Comparison of ENCODE assay signal across 25 mouse cellular contexts in genomic region chr7:31087262-31087661, GRCm38 (mm10). TPM values are rescaled to one million over a fixed set of nuclear protein-coding genes. Genes with fewer than 3 reads are reported as not detected.
DNase-seq lines count a peak whose midpoint lies in the region; ATAC-seq and TF ChIP-seq lines count a peak whose summit lies in the region.
"Had no signal": no experiment of that assay in that cellular context is flagged by ENCODE, and none has a peak within 500 bp of the region (broad histone marks: within the 10 kb centered on the region; RNA-seq: fewer than 3 reads in every experiment).

No protein-coding gene starts in this region.

- TF ChIP-seq CTCF in cortical plate, adult 2 months (IDR thresholded peaks at IDR 0.05; ENCODE audit: extremely low read depth, insufficient read depth, low read length), result no peak
- TF ChIP-seq CTCF in small intestine, adult 2 months (IDR thresholded peaks at IDR 0.05; ENCODE audit: extremely low read depth, insufficient read length, insufficient replicate concordance, low read depth, low read length), result no peak

- TF ChIP-seq POLR2A in cortical plate, adult 2 months (IDR thresholded peaks at IDR 0.05; ENCODE audit: extremely low read depth, insufficient read depth, low read length), result no peak
- TF ChIP-seq POLR2A in small intestine, adult 2 months (IDR thresholded peaks at IDR 0.05; ENCODE audit: low read depth, low read length), result no peak

- no peaks in the 10 kb centered on the region for H3K36me3 ChIP-seq in hindbrain, embryonic 10.5 days
- H3K36me3 ChIP-seq in hindbrain, embryonic 12.5 days, result no peaks in the 10 kb centered on the region
- H3K36me3 ChIP-seq in small intestine, adult 2 months (ENCODE audit: control insufficient read depth, insufficient read depth, low read length), result no peaks in the 10 kb centered on the region
- H3K36me3 ChIP-seq: embryonic facial prominence, embryonic 12.5 days; forebrain, embryonic 12.5 days; heart, embryonic 13.5 days; limb, embryonic 13.5 days; liver, embryonic 13.5 days; midbrain, embryonic 13.5 days had no signal

- H3K9ac ChIP-seq in hindbrain, embryonic 12.5 days, result no peak overlapping the region
- H3K9ac ChIP-seq: embryonic facial prominence, embryonic 12.5 days; forebrain, embryonic 12.5 days; heart, embryonic 13.5 days; limb, embryonic 13.5 days; liver, embryonic 13.5 days; lung, embryonic 14.5 days; midbrain, embryonic 13.5 days had no signal

- no peaks in the 10 kb centered on the region for H3K27me3 ChIP-seq in hindbrain, embryonic 10.5 days (ENCODE audit: insufficient read depth, poor library complexity, severe bottlenecking)
- no peaks in the 10 kb centered on the region for H3K27me3 ChIP-seq in hindbrain, embryonic 12.5 days
- no peaks in the 10 kb centered on the region for H3K27me3 ChIP-seq in small intestine, adult 2 months (ENCODE audit: control insufficient read depth, insufficient read depth, low read length)
- H3K27me3 ChIP-seq: embryonic facial prominence, embryonic 12.5 days; heart, embryonic 13.5 days; limb, embryonic 13.5 days; liver, embryonic 13.5 days; midbrain, embryonic 13.5 days had no signal

- DNase-seq in hindbrain, embryonic 10.5 days (ENCODE audit: low spot score), result no peak
- peak; percentile 23 for DNase-seq in thymus, postnatal 0 days (ENCODE audit: low spot score)
- DNase-seq in thymus, postnatal 14 days, result no peak
- no peak for DNase-seq in thymus, postnatal 25 days
- no peak for DNase-seq in kidney, postnatal 14 days
- DNase-seq: adrenal gland, adult 2 months; cerebellum, adult 11-12 months; cerebellum, postnatal 10 days; heart, postnatal 36 days; kidney, adult 18-20 months; liver, embryonic 13.5 days; lung, embryonic 14.5 days; lung, postnatal 36 days; retina, postnatal 1 day; right cerebral cortex, postnatal 4 days had no signal

- peaks cover 36% of the 10 kb centered on the region for H3K4me1 ChIP-seq in hindbrain, embryonic 10.5 days (replicated peaks)
- peaks cover 17% of the 10 kb centered on the region for H3K4me1 ChIP-seq in hindbrain, embryonic 12.5 days
- no peaks in the 10 kb centered on the region for H3K4me1 ChIP-seq in cortical plate, adult 2 months (ENCODE audit: control insufficient read depth, insufficient read depth, low read length)
- H3K4me1 ChIP-seq in small intestine, adult 2 months (ENCODE audit: control insufficient read depth, insufficient read depth, insufficient read length, low read length), result peaks cover 3% of the 10 kb centered on the region; the same call in 1 of the 2 replicates

- no peak overlapping the region for H3K4me3 ChIP-seq in hindbrain, embryonic 10.5 days
- H3K4me3 ChIP-seq in hindbrain, embryonic 12.5 days, result no peak overlapping the region
- H3K4me3 ChIP-seq in cortical plate, adult 2 months (ENCODE audit: insufficient read depth, low read length), result no peak overlapping the region
- no peak overlapping the region for H3K4me3 ChIP-seq in small intestine, adult 2 months (ENCODE audit: low read depth, low read length)
- H3K4me3 ChIP-seq: embryonic facial prominence, embryonic 12.5 days; forebrain, embryonic 12.5 days; heart, embryonic 13.5 days; limb, embryonic 13.5 days; liver, embryonic 13.5 days; megakaryocyte, embryonic 14.5 days; midbrain, embryonic 13.5 days had no signal

- no peak for ATAC-seq in hindbrain, embryonic 12.5 days (ENCODE audit: low FRiP score)
- ATAC-seq: hindbrain, embryonic 16.5 days; midbrain, embryonic 13.5 days had no signal

- 0 out of 2 replicates have a peak, but pooled peaks cover 3% of the 10 kb centered on the region for H3K9me3 ChIP-seq in hindbrain, embryonic 10.5 days
- H3K9me3 ChIP-seq in hindbrain, embryonic 12.5 days (replicated peaks), result peaks cover 5% of the 10 kb centered on the region; the same call in 1 of the 2 replicates
- H3K9me3 ChIP-seq: embryonic facial prominence, embryonic 12.5 days; forebrain, embryonic 12.5 days; heart, embryonic 13.5 days; limb, embryonic 13.5 days; liver, embryonic 13.5 days had no signal

- 0 out of 2 replicates have a peak overlapping the region, but pooled peaks have one; percentile 81 for H3K27ac ChIP-seq in hindbrain, embryonic 10.5 days
- H3K27ac ChIP-seq in hindbrain, embryonic 12.5 days, result no peak overlapping the region
- H3K27ac ChIP-seq in cortical plate, adult 2 months (ENCODE audit: insufficient read depth, low read length), result peak overlapping the region; percentile 75
- H3K27ac ChIP-seq in small intestine, adult 2 months (ENCODE audit: insufficient read depth, low read depth, low read length), result 0 out of 2 replicates have a peak overlapping the region, but pooled peaks have one; percentile 1
- H3K27ac ChIP-seq: embryonic facial prominence, embryonic 12.5 days; forebrain, embryonic 12.5 days; heart, embryonic 13.5 days; limb, embryonic 13.5 days; liver, embryonic 13.5 days; midbrain, embryonic 13.5 days had no signal

- WGBS in hindbrain, embryonic 10.5 days, result 60% methylated on average over 2 of the region's 2 CpGs
- 66% methylated on average over 2 of the region's 2 CpGs for WGBS in hindbrain, embryonic 12.5 days
- 56% methylated on average over 2 of the region's 2 CpGs for WGBS in small intestine, adult 2 months

- no peak overlapping the region for H3K4me2 ChIP-seq in hindbrain, embryonic 12.5 days (replicated peaks)
- H3K4me2 ChIP-seq: embryonic facial prominence, embryonic 12.5 days; forebrain, embryonic 12.5 days; heart, embryonic 13.5 days; limb, embryonic 13.5 days; liver, embryonic 13.5 days; lung, embryonic 14.5 days; midbrain, embryonic 13.5 days had no signal

RNA-seq across cellular contexts. Expression of gene Fxyd3, which starts 10.8 kb away (rescaled TPM):
- 7.9 and 10.8 TPM in 2 replicates for polyA plus RNA-seq in hindbrain, embryonic 10.5 days (2016; fragmentation: Nextera tagmentation; extraction: Ambion mirVana)
- 5.5 and 12.3 TPM in 2 replicates for polyA plus RNA-seq in hindbrain, embryonic 12.5 days (2016; fragmentation: Nextera tagmentation; extraction: Ambion mirVana)
- polyA plus RNA-seq in thymus, postnatal 0 days (2015; fragmentation: Nextera tagmentation; extraction: Ambion mirVana), result 78.3 and 79.5 TPM in 2 replicates
- polyA plus RNA-seq in cortical plate, adult 2 months (2012; rRNA removed), result 0.59 and 1.0 TPM in 2 replicates
- polyA plus RNA-seq in small intestine, adult 2 months (2012; rRNA removed), result 22.7 and 60.7 TPM in 2 replicates

RNA-seq across cellular contexts. Expression of gene Hpn, which starts 27.8 kb away (rescaled TPM):
- polyA plus RNA-seq in hindbrain, embryonic 10.5 days (2016; fragmentation: Nextera tagmentation; extraction: Ambion mirVana), result 3.0 and 4.5 TPM in 2 replicates
- 2.3 and 2.7 TPM in 2 replicates for polyA plus RNA-seq in hindbrain, embryonic 12.5 days (2016; fragmentation: Nextera tagmentation; extraction: Ambion mirVana)
- 2.0 and 2.6 TPM in 2 replicates for polyA plus RNA-seq in thymus, postnatal 0 days (2015; fragmentation: Nextera tagmentation; extraction: Ambion mirVana)
- 4.2 and 4.9 TPM in 2 replicates for polyA plus RNA-seq in cortical plate, adult 2 months (2012; rRNA removed)
- 4.2 and 27.5 TPM in 2 replicates for polyA plus RNA-seq in small intestine, adult 2 months (2012; rRNA removed)

RNA-seq across cellular contexts. Expression of gene Lgi4, which starts 28.1 kb away (rescaled TPM):
- polyA plus RNA-seq in hindbrain, embryonic 10.5 days (2016; fragmentation: Nextera tagmentation; extraction: Ambion mirVana), result 2.3 and 6.3 TPM in 2 replicates
- 2.1 TPM in 2 replicates for polyA plus RNA-seq in hindbrain, embryonic 12.5 days (2016; fragmentation: Nextera tagmentation; extraction: Ambion mirVana)
- polyA plus RNA-seq in thymus, postnatal 0 days (2015; fragmentation: Nextera tagmentation; extraction: Ambion mirVana), result 0.04 and 0.14 TPM in 2 replicates
- 35.6 and 37.5 TPM in 2 replicates for polyA plus RNA-seq in cortical plate, adult 2 months (2012; rRNA removed)
- polyA plus RNA-seq in small intestine, adult 2 months (2012; rRNA removed), result 2.5 and 3.0 TPM in 2 replicates

RNA-seq across cellular contexts. Expression of gene Fxyd1, which starts 30.3 kb away (rescaled TPM):
- 14.0 and 17.1 TPM in 2 replicates for polyA plus RNA-seq in hindbrain, embryonic 10.5 days (2016; fragmentation: Nextera tagmentation; extraction: Ambion mirVana)
- 25.3 and 34.7 TPM in 2 replicates for polyA plus RNA-seq in hindbrain, embryonic 12.5 days (2016; fragmentation: Nextera tagmentation; extraction: Ambion mirVana)
- polyA plus RNA-seq in thymus, postnatal 0 days (2015; fragmentation: Nextera tagmentation; extraction: Ambion mirVana), result 12.2 and 19.1 TPM in 2 replicates
- 141 and 156 TPM in 2 replicates for polyA plus RNA-seq in cortical plate, adult 2 months (2012; rRNA removed)
- 35.6 and 41.4 TPM in 2 replicates for polyA plus RNA-seq in small intestine, adult 2 months (2012; rRNA removed)

RNA-seq across cellular contexts. Expression of gene Fxyd7, which starts 36.0 kb away (rescaled TPM):
- 1.4 and 7.6 TPM in 2 replicates for polyA plus RNA-seq in hindbrain, embryonic 10.5 days (2016; fragmentation: Nextera tagmentation; extraction: Ambion mirVana)
- polyA plus RNA-seq in hindbrain, embryonic 12.5 days (2016; fragmentation: Nextera tagmentation; extraction: Ambion mirVana), result 26.3 and 29.8 TPM in 2 replicates
- polyA plus RNA-seq in thymus, postnatal 0 days (2015; fragmentation: Nextera tagmentation; extraction: Ambion mirVana), result 0.35 and 0.48 TPM in 2 replicates
- 378 and 426 TPM in 2 replicates for polyA plus RNA-seq in cortical plate, adult 2 months (2012; rRNA removed)
- polyA plus RNA-seq in small intestine, adult 2 months (2012; rRNA removed), result 2.0 and 2.6 TPM in 2 replicates
